Mouse (Mus musculus) E14TG2a.4 (cell line): ENCODE data around the gene Rp9.

Experiments used
- CTCF ChIP-seq: conservative IDR thresholded peaks from 2 replicates; pipeline ENCODE4 v1.5.1; 2014; ENCODE audit warnings: low read length
- NANOG ChIP-seq: IDR thresholded peaks from 2 replicates; pipeline ENCODE4 v1.6.1; 2014; ENCODE audit warnings: borderline replicate concordance, low read length, mixed read lengths
- POU5F1 ChIP-seq: IDR thresholded peaks from 2 replicates; pipeline ENCODE4 v1.6.1; 2014; ENCODE audit warnings: low read length, borderline replicate concordance

DNA sequence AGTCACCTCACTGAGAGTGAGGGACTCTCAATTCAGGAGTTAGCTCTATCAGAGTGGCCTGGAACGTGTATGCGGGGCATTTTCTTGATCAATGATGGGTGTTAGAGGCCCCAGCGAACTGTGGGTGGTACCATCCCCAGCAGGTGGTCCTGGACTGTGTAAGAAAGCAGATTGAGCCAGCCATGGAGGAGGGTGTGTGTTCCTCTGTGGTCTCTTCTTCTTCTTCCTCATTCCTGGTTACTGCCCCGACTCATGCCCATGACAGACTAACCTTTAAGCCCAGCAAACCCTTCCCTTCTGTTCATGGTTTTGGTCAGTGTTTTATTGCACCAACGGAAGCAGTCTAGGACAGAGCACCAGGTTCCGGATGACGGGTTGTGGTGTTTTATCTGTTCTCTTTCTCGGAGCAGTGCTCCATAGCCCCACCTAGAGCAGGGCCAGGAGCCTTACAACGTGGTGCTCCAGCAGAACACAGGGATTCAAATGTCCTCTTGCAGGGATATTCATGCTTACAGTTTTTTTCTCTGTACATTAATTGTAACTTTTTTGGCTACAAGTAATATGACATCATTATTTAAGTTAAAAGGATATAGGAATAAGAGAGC lies 24.8 kb upstream of the Rp9 start:
- peak; percentile 37 for TF ChIP-seq CTCF
- TF ChIP-seq NANOG, result no peak
- TF ChIP-seq POU5F1, result no peak
